Mouse (Mus musculus) heart, adult 2 months (tissue): ENCODE measurements around the gene Gm13691. TPM values are rescaled to one million over a fixed set of nuclear protein-coding genes. Genes with fewer than 3 reads are reported as not detected.
"Not testable (repeated sequence)": the region's sequence is repeated elsewhere in the genome, so short reads cannot be mapped to it uniquely, and the experiment has no call there.

Experiments
- DNase-seq, 2 experiments: peaks; one replicate each; pipeline ENCODE4 v3.0.0; 2021
- H3K27ac ChIP-seq: fragments of 200-600 bp; 2 replicates; pipeline ENCODE4 v1.8.1; 2022
- H3K27me3 ChIP-seq: fragments of 200-500 bp; 2 replicates; pipeline ENCODE4 v1.6.1; 2012; ENCODE audit warnings: mild to moderate bottlenecking, low read length, inconsistent platforms, mixed read lengths; ENCODE audit not compliant: control insufficient read depth, insufficient read depth
- H3K36me3 ChIP-seq: fragments of 200-500 bp; 2 replicates; pipeline ENCODE4 v1.6.1; 2012; ENCODE audit warnings: low read length, inconsistent platforms; ENCODE audit not compliant: control insufficient read depth, insufficient read depth
- H3K4me1 ChIP-seq: fragments of 200-500 bp; 2 replicates; pipeline ENCODE4 v1.6.1; 2011; ENCODE audit warnings: low read length; ENCODE audit not compliant: control insufficient read depth, insufficient read depth
- H3K4me3 ChIP-seq: fragments of 200-600 bp; 2 replicates; pipeline ENCODE4 v1.8.1; 2022
- H3K79me2 ChIP-seq: fragments of 200-500 bp; replicated peaks from 2 replicates; pipeline ENCODE4 v1.6.1; 2012; ENCODE audit warnings: mild to moderate bottlenecking, inconsistent platforms, low read length, moderate library complexity, mixed read lengths; ENCODE audit not compliant: control insufficient read depth, insufficient read depth
- H3K9ac ChIP-seq: fragments of 200-500 bp; 2 replicates; pipeline ENCODE4 v1.6.1; 2012; ENCODE audit warnings: low read depth, mild to moderate bottlenecking, control low read depth, inconsistent platforms, low read length, mixed read lengths
- CTCF ChIP-seq: fragments of 200-600 bp; IDR thresholded peaks from 2 replicates; pipeline ENCODE4 v1.8.1; 2022; ENCODE audit warnings: antibody characterized with exemption, mild to moderate bottlenecking, moderate library complexity
- EP300 ChIP-seq: fragments of 200-500 bp; IDR thresholded peaks from 2 replicates; pipeline ENCODE4 v1.6.1; 2011; ENCODE audit warnings: low read depth, low read length, control low read depth; ENCODE audit not compliant: insufficient read depth
- POLR2A ChIP-seq: fragments of 200-500 bp; IDR thresholded peaks from 2 replicates; pipeline ENCODE4 v1.6.1; 2011; ENCODE audit warnings: mild to moderate bottlenecking, low read depth, low read length, control low read depth; ENCODE audit not compliant: insufficient read depth
- WGBS: fragments of 180-500 bp; shearing (Covaris S2); methylation state at CpG from one replicate; pipeline ENCODE4 v1.1.7; 2018; 5-methylcytosine and 5-hydroxymethylcytosine counted together
- intact Hi-C: fragments of 180-260 bp; cut with DNase I; formaldehyde crosslinking; loops from one replicate; pipeline ENCODE4 v1.15.1; 2025
- polyA plus RNA-seq: library from polyadenylated mRNA; depleted of rRNA; stranded (reverse); fragments of >200 nt; gene quantifications from 2 replicates; pipeline ENCODE4 v1.2.3, GENCODE M21; 2012; rRNA removed
- total RNA-seq, 2 experiments: library from RNA; stranded (reverse); gene quantifications; 2 replicates each; pipeline ENCODE4 v1.2.3; 2021

The Gm13691 gene
- total and polyA plus RNA-seq, 3 experiments: 0.70 to 0.76 TPM; not detected in 1

GRCm38 (mm10) chr2:84032505-84032904, 42.2 kb downstream of the Gm13691 start:
- 98% methylated on average over 2 of the region's 2 CpGs for WGBS
- Histone ChIP-seq H3K27me3 (no peaks in the 10 kb centered on the region), H3K27ac (no peak overlapping the region), H3K4me3 (no peak overlapping the region), H3K9ac (no peak overlapping the region), H3K79me2 (no peaks in the 10 kb centered on the region), H3K36me3 (no peaks in the 10 kb centered on the region), H3K4me1 (no peaks in the 10 kb centered on the region)
- intact Hi-C loops: no loop called here
- TF ChIP-seq POLR2A (no peak), EP300 (no peak), CTCF (no peak)
- DNase-seq: no peak

- H3K4me1 ChIP-seq: no peaks in the 10 kb centered on the region
- no peaks in the 10 kb centered on the region for H3K36me3 ChIP-seq
- no peaks in the 10 kb centered on the region for H3K27me3 ChIP-seq
- intact Hi-C loops: no loop called here
- no peak for DNase-seq
- H3K9ac ChIP-seq: no peak overlapping the region
- H3K27ac ChIP-seq: no peak overlapping the region
- 88% methylated on average over 4 of the region's 4 CpGs for WGBS
- TF ChIP-seq CTCF (no peak), POLR2A (no peak), EP300 (no peak)
- H3K4me3 ChIP-seq: no peak overlapping the region
- no peaks in the 10 kb centered on the region for H3K79me2 ChIP-seq
These were observed 45.6 kb downstream of the Gm13691 start for GRCm38 (mm10) chr2:84035997-84036396.

DNA sequence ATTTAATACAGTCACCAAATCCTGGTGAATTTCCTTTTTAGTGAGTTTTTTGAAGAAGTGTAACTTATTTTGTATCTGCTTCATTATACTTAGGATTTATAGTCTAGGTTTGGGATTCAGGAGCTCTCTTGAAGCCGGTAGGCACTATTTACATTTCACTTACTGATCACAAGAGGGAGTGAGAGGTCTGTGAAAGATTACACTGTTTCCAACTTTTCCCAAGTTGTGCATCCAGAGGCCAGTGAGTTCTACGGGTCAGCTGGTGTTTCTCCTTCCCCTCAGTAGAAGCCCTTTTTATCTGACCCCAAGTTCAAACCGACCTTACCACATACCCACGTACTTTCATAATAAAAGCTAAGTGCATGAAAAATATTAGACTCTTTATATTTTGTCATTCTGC, 47.0 kb downstream of the Gm13691 start:
- intact Hi-C loops: loop anchor here (1.0 kb wide), 1 partner anchor 392 kb away; no protein-coding TSS in a partner anchor
- DNase-seq: no peak
- Histone ChIP-seq H3K79me2 (no peaks in the 10 kb centered on the region), H3K9ac (no peak overlapping the region), H3K36me3 (no peaks in the 10 kb centered on the region), H3K27ac (no peak overlapping the region), H3K4me1 (no peaks in the 10 kb centered on the region), H3K4me3 (no peak overlapping the region), H3K27me3 (no peaks in the 10 kb centered on the region)
- TF ChIP-seq EP300 (no peak), CTCF (peak; percentile 71)
- 7% methylated on average over 4 of the region's 4 CpGs for WGBS

DNA sequence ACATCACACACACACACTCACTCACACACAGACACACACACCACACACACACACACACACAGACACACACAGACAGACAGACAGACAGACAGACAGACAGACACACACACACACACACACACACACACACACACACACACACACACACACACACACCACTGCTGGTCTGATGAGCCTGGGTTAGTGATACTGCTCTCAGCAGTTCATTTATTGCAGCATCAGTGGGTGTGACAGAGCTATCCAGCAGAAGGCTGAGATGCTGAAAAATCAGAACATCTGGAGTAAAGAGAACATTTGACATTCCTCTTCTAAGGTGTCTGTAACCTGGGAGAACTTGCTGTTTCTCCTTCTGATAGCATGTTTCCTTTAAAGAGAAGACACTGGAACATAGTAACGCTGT, 47.6 kb downstream of the Gm13691 start:
- intact Hi-C loops: loop anchor here (1.0 kb wide), 1 partner anchor 391 kb away; no protein-coding TSS in a partner anchor
- not testable (repeated sequence) for H3K4me1 ChIP-seq, H3K36me3 ChIP-seq, H3K4me3 ChIP-seq, H3K79me2 ChIP-seq, DNase-seq, H3K27me3 ChIP-seq, H3K9ac ChIP-seq, H3K27ac ChIP-seq
- 68% methylated on average over 1 of the region's 1 CpGs for WGBS

GRCm38 (mm10) chr2:84039277-84039676, 48.9 kb downstream of the Gm13691 start:
- no peaks in the 10 kb centered on the region for H3K4me1 ChIP-seq
- no peak for TF ChIP-seq POLR2A
- no peak for TF ChIP-seq EP300
- TF ChIP-seq CTCF: no peak
- no peaks in the 10 kb centered on the region for H3K79me2 ChIP-seq
- no peaks in the 10 kb centered on the region for H3K27me3 ChIP-seq
- H3K4me3 ChIP-seq: no peak overlapping the region
- H3K27ac ChIP-seq: no peak overlapping the region
- no peak for DNase-seq
- intact Hi-C loops: no loop called here
- no peaks in the 10 kb centered on the region for H3K36me3 ChIP-seq
- 65% methylated on average over 6 of the region's 6 CpGs for WGBS
- H3K9ac ChIP-seq: no peak overlapping the region

Other genes starting within 250 kb of the Gm13691 start
- 1 to 10 TPM in 1 of 2 experiments, under 1 TPM in 1; 0.77 to 1.0 TPM for gene Fam171b, start 177.9 kb upstream of the Gm13691 start, total RNA-seq
- gene Fam171b, start 177.9 kb upstream of the Gm13691 start, polyA plus RNA-seq: 0.31 and 0.67 TPM in 2 replicates
- not detected for gene Zswim2, start 49.3 kb upstream of the Gm13691 start, total RNA-seq
- not detected in 2 replicates for gene Zswim2, start 49.3 kb upstream of the Gm13691 start, polyA plus RNA-seq
- under 1 TPM; 0.70 to 0.76 TPM for gene Gm13698, start 34.9 kb upstream of the Gm13691 start, total RNA-seq
- gene Gm13698, start 34.9 kb upstream of the Gm13691 start, polyA plus RNA-seq: not detected in 2 replicates
- under 1 TPM; 0.70 to 0.76 TPM for gene Gm13693, start 29.1 kb upstream of the Gm13691 start, total RNA-seq
- gene Gm13693, start 29.1 kb upstream of the Gm13691 start, polyA plus RNA-seq: not detected in 2 replicates
- gene Gm13695, start 23.2 kb upstream of the Gm13691 start, total RNA-seq: under 1 TPM; 0.70 to 0.76 TPM
- not detected in 2 replicates for gene Gm13695, start 23.2 kb upstream of the Gm13691 start, polyA plus RNA-seq
- under 1 TPM; 0.70 to 0.76 TPM for gene Gm13696, start 17.4 kb upstream of the Gm13691 start, total RNA-seq
- gene Gm13696, start 17.4 kb upstream of the Gm13691 start, polyA plus RNA-seq: not detected in 2 replicates
- gene Gm13694, start 11.6 kb upstream of the Gm13691 start, total RNA-seq: under 1 TPM; 0.70 to 0.76 TPM
- not detected in 2 replicates for gene Gm13694, start 11.6 kb upstream of the Gm13691 start, polyA plus RNA-seq
- under 1 TPM; 0.70 to 0.76 TPM for gene Gm13697, start 5.8 kb upstream of the Gm13691 start, total RNA-seq
- gene Gm13697, start 5.8 kb upstream of the Gm13691 start, polyA plus RNA-seq: not detected in 2 replicates